Mouse (Mus musculus): ENCODE measurements around the gene Fbxo36.
A peak's percentile ranks its signal among the peaks of the same experiment; 100 is the strongest.

Gene Fbxo36

DNA sequence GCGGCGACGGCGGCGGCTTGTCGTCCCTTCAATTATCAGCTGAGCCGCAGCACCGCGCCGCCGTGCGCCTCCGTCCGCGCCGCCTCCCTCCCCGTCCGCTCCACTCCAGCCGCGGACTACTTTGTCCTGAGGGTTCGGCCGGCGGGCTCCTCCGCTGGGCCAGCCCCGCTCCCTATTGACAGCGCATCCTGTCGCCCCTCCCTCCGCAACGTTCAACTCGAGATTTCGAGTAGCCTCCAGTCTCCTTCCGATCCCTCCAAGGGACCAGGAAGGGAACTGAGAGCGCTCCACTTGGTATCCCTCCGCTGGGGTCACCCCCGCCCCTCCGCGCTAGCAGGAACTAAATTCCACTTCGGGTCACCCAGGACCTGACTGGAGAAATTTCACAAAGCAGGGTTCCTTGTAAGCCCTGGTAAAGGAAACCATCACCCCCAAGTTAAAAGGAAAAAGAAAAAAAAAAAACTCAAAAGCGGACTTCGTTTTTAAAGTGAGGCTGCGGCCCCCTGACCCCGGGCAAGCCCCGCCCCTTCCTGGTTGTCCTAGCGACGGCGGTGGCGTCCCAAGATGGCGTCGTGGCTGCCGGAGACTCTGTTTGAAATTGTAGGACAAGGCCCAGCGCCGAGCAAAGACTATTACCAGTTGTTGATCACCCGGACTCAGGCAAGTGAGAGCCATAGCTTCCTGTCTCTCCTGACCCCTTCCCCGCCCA is at the start of gene Fbxo36:
Fbxo36 (plus strand) TSS at position 533 of the 709 bp plus-strand sequence.
- peak; percentile 93 for DNase-seq (ENCODE audit: extremely low spot score)

DNA sequence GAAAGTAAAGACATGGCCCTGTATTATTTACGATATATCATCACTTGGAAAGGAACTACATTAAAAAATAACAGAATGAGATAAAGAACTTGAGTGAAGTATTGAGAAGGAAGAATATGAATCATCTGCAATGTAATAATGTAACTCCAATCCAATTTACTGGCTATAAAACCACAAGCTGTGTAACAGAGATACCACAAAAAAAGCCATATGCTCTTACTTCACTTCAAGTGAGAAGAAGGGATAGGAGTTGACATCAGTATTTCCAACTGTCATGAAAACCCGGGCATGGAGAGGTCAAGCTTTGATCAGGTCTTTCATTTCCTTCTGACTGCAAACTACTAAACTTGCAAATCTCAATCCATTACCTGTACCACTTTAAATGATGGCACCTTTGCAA is 48.2 kb upstream of the Fbxo36 start:
- no peak for DNase-seq (ENCODE audit: extremely low spot score)

DNA sequence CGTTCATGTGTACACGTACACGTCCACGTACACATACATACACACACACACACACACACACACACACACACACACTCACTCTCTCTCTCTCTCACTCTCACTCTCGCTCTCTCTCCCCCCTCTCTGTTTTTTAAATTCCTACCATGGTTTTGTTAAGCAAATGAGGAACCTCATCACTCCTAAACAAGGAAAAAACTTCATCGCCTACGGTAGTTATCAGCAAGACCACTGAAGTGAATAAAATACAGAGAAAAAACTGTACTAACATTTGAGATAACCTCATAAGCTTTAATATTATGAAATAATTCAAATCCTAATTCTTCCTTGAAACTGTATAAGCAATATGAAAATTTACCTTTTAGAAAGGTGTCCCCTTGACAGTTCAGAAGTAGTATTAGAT is 44.3 kb upstream of the Fbxo36 start:
- DNase-seq (ENCODE audit: extremely low spot score) = no peak

DNA sequence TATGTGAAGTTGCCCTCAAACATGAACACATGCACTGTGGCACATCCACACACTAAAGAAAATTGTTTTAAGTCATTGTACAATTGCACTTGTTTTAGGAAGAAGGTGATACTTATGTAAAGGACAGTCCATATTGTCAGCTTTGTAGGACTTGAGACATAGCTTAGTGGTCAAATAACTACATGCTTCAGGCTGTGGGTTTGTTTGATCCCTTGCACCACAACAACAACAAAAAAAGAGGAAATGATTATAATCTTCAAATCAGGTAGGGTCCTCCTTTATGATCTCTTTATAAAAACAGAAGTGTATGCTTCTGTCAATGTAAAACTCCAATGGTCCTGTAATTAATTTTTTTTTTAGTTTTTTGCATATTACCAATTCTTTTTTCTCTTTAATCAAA is 40.5 kb upstream of the Fbxo36 start:
- no peak for DNase-seq (ENCODE audit: extremely low spot score)

DNA sequence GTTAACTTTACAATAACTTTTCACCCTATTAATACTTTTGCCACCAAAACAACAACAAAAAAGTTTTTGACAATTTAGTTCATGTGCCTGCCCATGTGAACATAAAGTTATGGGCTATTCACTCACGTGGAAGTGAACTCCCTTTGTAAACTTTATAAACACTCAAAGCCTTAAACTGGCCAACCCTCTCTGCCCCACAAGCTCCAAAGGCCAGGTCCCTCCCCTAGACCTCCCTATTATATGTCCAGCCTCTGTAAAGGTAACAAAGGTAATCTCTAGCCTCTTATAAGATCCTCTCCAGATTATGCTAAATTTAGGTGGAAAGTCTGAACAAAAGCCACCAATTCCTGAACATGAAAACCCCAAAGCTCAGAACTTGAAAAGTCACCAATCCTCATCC is 35.9 kb upstream of the Fbxo36 start:
- DNase-seq (ENCODE audit: extremely low spot score) = no peak

DNA sequence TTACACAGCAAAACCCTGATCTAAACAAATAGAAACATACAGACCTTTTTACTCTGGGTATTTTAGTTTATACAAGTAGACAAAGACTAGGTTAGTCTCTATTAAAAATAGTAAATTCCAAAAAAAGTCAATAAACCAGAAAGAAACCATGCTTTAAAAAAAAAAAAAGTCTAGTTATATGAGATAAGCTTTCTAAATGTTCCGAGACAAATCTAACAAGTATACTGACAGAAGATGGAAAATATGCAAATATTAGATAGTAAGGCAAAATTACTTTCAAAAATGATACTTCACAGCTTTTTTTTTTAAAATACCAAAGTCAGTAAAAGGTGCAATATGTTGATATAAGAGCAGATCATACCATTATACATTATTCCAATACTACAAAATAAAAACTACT is 22.0 kb upstream of the Fbxo36 start:
- DNase-seq (ENCODE audit: extremely low spot score) = no peak

DNA sequence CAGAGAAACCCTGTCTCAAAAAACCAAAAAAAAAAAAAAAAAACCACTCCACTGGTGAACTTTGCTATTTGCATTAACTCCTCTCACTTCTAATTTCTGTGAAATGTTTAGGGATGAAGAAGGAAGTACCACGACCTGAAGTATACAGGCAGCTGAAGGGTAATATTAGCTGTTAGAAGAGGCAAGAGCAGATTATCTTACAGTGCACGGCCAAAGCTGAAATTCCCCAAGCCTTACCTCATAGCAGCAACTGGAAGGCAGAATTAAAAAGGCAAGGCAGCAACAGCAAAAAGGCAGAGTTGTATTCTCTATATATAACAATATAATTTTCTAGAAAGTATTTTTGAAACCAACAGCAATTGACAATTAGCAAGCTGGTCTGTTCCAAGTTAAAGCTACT is 14.6 kb upstream of the Fbxo36 start:
- DNase-seq (ENCODE audit: extremely low spot score) = no peak

DNA sequence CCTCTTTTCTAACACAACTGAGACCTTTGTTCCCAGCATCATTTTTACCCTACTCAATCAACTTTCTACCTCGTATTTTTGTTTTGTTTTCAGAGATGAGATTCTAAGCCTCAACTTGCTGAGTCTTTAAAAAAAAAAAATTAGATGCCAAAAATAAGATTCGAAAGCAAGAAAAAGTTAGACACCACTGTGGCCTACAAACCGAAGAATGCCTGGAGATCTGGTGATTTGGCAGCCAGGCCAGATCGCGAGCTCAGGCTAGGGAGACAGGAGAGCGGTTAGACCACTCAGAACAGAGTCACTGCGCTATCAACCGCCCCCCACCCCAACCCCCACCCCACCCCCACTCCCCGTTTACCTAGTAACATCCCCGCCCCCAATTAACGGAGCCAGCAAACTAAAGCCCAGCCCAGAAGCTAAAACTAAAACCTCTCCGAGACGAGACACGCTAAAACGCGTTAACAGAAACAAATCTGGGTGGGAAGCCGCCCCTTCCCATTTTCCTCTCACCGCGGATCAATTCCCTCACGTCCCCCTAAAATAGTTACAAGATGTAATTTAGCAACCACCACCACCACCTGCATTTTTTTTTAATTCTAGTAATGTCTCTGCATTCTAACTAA is 2.0 kb upstream of the Fbxo36 start:
- peak; percentile 8 for DNase-seq (ENCODE audit: extremely low spot score)

DNA sequence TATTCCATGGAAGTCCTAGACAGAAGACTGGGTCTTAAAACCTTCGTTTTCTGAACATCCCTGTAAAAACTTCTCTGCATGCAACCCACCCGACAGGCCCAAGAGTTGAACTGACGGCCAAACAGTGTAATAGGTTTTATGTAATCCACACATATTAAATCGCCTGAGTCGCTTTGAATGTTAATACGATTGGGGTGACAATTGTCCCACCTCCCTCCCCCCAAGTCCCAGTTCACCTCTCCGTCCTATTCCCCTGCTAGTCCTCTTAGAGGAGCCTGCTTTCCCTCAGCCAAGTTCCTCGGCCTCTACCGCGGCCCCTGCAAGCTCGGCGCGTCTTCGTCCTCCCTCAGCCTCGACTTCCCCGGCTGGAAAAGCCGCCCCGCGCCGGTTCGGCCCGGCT is 1.5 kb upstream of the Fbxo36 start:
- no peak for DNase-seq (ENCODE audit: extremely low spot score)

DNA sequence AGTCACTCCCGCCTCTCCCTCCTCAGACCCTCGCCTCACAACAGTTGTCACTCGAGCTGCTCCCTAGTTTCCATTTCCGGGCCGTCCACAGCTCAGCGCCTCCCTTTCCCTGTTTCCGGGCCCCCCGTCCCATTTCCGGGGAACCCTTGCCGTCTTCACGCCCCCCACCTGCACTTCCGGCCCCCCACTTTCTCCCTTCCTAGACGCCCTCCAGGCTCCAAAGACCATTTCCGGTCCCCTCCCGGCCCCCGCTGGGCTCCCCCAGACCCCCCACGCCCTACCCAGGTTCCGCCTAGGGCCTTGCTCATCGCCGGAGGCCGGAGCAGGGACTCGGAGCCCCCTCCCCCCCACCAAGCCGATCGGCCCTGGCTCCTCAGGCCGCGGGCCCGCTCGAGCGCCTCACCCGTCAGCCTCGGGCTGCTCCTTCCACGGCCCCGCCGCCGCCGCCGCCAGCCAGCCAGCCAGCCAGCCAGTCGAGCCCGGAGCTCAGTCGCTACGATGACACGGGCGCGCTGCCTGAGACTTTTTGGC is 955 bp upstream of the Fbxo36 start:
- DNase-seq (ENCODE audit: extremely low spot score) = peak; percentile 76

DNA sequence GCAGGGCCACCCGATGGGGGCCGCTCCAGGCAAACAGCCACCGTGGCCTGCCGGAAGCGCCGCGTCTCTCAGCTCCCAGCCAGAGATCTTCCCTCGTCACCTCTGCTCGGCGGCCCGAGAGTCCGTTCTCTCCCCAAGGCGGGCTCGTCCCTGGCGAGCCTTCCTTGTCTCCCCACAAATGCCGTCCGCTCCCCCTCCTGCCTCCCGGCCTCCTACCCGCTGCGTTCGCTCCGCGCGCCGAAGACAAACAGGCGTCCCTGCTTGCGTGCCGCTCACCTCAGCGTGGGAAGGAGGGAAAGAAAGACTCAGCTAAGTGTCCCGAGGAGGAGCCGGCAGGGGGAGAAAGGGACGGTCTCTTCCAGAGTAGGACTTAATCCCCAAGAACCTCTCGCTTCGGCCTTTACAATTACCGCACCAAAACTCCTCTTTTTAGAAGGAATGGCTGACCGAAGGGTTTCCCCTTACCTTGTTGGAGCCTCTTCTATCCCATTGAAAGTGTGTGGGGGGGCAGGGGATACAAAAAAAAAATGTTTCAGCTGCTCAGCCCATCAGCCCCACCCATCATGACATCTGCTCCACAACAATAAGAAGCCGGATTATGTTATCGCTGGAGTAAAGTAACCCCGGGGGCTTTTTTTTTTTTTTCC is 500 bp downstream of the Fbxo36 start, which contains the start of gene Trip12:
Trip12 (minus strand) TSS at position 499 of the 647 bp plus-strand sequence.
- no peak for DNase-seq (ENCODE audit: extremely low spot score)

DNA sequence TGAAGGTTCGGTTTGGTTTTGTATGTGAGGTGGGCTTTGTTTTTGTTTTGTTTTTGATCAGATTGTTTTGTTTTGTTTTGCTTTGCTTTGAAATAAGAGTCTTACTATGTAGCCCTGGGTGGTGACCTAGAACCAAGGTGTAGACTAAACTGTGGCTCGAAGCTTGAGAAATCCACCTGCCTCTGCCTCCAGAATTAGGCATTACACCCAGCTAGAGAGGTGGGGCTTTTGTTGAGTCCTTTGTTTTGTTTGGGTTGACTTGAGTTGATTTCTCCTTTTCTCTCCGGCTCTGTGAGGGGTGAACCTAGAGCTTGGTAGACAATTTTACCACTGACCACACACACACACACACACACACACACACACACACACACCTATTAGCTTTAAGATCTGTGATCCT is 1.4 kb downstream of the Fbxo36 start:
- DNase-seq (ENCODE audit: extremely low spot score) = no peak

DNA sequence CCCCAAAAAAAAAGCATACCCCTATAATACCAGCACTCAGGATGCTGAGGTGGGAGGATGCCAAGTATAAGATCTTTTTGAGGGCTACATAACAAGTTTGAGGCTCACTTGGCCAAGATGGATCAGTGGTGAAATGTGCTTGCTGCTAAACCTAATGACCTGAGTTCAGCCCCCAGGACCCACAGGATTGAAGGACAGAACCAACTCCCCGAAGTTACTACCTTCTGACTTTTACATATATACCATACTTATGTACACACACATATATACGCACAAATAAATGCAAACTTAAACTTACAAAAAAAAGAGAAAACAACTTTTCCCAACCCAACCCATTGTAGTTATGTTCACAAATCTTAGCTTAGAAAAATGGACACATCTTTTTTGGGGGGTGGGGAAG is 3.7 kb downstream of the Fbxo36 start:
- DNase-seq (ENCODE audit: extremely low spot score) = no peak

DNA sequence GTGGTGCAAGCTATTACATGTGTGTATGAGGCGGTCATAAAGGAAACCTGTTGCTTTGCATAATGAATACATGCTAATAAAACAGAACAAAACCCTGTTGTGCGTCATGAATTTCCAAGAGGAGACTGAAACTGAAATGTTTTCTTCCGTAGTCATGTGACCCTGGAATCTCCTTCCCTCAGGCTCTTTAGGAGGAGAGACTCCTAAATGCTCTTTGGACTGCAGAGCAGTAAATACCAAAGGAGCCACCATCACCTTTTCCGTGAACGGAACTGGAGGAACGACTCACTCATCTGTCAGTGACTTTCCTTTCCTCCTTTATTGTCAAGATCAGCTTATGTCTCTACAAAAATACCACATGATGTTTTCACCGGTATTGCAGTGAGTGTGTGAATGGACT is 8.1 kb downstream of the Fbxo36 start:
- DNase-seq (ENCODE audit: extremely low spot score) = no peak

DNA sequence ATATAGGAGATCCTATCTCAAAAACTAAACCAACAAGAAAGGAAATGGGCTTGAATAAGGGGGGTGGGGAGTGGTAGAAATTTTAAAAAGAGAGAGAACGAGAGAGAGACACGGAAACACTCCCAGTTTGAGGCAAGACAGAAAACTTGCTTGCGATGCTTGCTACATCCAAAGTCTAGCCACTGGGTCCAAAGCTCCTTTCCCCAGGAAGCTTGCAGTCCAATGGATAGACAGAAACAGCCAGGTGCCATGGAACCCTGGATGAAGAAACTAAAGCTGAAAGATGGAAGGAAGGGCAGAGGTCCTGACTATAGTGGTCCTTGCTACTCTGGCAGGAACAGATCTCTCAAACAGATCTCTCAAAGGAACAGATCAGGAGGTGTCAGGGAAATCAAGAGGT is 8.7 kb downstream of the Fbxo36 start:
- no peak for DNase-seq (ENCODE audit: extremely low spot score)

DNA sequence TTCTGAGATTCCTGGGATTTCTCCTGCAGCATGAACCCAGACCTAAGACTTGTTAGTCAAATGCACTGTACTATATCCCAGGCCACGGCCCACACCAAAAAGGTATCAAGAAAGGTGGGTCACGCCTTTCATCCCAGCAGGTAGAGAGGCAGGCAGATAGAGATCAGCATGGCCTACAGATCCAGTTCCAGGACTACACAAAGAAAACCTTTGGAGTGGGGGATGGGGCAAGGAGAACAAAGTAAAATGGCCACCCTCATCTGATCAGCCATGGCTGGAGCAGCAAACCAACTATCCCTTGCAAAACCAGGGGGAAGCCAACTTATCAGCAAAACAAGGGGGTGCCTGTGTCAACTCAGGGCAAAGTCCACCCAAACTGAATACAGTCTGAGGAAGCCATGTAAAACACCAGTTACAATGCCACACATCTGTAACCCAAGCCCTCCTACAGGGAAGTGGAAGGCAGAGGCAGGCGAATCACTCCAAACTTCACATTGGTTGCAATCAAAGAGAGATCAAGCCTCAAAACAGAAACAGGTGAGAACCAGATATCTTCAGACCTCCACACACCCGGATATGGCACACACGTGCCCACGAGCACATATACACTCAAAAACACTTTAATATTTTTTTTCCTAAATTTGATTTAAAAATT is 9.3 kb downstream of the Fbxo36 start:
- DNase-seq (ENCODE audit: extremely low spot score) = no peak

DNA sequence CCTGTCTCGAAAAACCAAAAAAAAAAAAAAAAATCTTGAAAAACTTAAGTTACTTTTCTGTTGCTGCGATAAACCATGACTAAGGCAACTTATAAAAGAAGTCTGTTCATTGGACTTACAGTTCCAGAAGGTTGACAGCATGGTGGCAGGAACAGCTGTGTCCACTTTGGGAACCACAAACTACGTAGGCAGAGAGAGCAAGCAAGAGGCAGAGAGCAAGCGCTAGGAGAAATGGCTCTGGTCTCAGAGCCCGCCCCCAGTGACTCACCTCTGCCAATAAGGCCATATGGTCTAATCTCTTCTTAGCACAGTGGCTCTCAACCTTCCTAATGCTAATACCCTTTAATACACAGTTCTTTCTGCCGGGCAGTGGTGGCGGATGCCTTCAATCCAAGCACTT is 10.2 kb downstream of the Fbxo36 start:
- DNase-seq (ENCODE audit: extremely low spot score) = no peak

DNA sequence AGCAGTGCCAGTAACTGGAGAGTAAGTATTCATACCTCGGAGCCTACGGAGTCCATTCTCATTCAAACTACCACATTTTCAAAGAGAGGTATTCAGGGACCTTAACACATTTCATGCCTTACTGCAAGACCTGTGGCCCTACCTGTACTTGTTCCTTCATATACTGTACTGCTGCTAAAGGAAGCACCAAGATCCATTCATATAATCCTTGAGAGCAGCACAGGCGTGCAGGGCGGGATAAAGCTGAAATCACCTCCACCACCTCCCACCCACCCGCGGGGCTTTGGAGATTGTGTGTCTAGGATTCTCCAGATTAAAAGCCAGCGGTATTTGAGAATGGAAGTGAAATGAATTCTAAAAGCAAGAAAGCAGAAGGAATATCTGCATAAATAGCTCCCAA is 10.8 kb downstream of the Fbxo36 start:
- DNase-seq (ENCODE audit: extremely low spot score) = no peak

DNA sequence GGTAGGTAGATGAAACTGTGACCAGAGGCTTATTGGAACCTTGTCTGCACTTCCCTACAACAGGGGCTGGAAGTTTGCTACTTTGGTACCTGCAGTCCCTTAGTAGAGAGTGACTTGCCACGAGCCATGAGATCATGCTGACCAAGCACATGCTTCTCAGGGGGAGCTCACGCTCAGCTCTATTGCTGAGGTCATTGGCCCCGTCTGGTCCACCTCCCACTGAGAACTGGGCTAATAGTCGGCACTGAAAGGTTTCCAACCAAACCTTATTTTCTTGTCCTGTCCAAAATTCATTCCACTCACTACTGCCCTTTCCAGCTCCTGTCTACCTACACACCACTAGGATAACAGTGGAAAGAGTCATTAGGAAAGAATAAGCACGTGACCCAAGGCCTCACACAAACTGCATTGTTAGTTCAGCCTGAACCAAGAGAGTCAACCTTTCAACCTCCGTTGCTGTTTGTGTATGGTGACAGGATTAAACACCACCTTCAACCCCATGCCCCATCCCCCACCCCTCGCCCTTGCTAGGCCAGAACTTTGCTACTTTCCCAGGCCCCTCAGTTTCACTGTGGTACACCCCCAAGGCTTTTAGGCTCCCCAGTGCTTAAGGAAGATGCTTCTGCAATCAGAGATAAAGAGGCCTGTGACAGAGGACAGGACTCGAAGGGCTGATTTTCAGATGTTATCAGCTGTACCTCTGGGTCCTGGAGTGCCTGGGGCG is 12.0 kb downstream of the Fbxo36 start:
- peak; percentile 53 for DNase-seq (ENCODE audit: extremely low spot score)

DNA sequence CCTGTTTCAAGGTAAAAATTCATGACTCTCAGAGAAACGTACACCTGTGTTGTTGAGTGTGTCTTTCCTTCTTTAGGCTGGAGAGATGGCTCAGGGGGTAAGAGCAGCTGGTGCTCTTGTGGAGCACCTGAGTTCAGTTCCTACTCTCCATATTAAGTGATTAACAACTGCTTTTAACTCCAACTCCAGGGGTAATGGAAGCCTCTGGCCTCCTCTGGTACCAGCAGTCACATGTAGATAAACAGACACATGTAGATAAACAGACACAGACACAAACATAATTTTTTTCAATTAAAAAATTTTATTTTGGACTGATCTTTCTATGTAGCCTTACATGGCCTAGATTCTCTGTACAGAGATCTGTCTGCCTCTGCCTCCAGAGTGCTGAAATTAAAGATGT is 14.1 kb downstream of the Fbxo36 start:
- no peak for DNase-seq (ENCODE audit: extremely low spot score)

DNA sequence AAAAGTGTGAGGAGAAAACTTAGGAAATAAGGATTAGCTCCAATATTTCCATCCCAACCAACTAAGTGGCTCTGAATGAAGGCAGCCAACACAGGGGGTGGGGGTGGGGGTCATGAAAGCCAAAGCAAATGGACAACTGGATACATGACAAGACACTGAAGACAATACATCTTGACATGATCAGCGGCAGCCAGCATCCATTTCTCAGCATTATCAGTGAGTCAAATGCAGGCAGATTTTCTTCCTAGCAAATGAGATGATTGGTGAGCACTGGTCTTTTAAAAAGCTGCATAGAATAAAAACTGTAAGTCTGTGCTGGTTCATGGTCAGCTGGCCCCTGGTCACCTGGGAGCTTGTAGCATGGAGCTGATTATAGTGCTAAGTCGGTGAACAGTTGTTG is 15.3 kb downstream of the Fbxo36 start:
- DNase-seq (ENCODE audit: extremely low spot score) = no peak

DNA sequence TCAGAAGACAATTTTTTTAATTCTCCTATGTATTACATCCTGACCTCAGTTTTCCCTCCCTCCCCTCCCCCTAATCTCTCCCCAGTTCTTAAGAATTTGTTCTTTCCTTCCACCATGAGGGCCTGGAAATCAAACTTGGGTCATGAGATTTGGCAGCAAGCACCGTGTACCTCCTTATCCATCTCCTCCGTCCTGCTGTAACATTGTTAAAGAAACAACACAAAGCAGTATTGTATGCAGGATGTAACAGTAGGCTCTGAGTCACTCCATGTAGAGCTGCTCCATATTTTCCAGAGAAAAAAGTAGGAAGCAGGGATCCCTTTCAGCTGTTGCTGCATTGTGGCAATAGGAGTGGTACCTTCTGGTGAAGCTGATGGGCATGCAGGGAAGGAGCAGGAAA is 16.1 kb downstream of the Fbxo36 start:
- no peak for DNase-seq (ENCODE audit: extremely low spot score)
